Mouse (Mus musculus) limb, embryonic 11.5 days (tissue): ENCODE measurements at regions not wholly inside any gene's neighbourhood (a gene's known extent, or its start where the extent isn't known, plus 50 kb on each side); places are given as distances from the start of the nearest gene placed in this dataset.
A peak's percentile ranks its signal among the peaks of the same experiment; 100 is the strongest.

Source experiments
- ATAC-seq: fragments of 200-750 bp; cut with Nextera tagmentation; 2 replicates; pipeline ENCODE4 v1.8.0; 2017; ENCODE audit warnings: low read depth; ENCODE audit not compliant: insufficient number of reproducible peaks, low FRiP score, low TSS enrichment
- DNase-seq: peaks from one replicate; pipeline ENCODE4 v3.0.0-alpha.2; 2015; ENCODE audit warnings: low spot score
- H3K27ac ChIP-seq: fragments of 300-500 bp; sonication (generic); replicated peaks from 2 replicates; pipeline ENCODE4 v1.5.1; 2014; ENCODE audit warnings: low read depth, mild to moderate bottlenecking, low read length
- H3K27me3 ChIP-seq: fragments of 300-500 bp; sonication (generic); 2 replicates; pipeline ENCODE4 v1.6.1; 2014; ENCODE audit warnings: mild to moderate bottlenecking, low read length, mixed read lengths; ENCODE audit not compliant: control insufficient read depth, insufficient read depth
- H3K36me3 ChIP-seq: fragments of 300-500 bp; sonication (generic); 2 replicates; pipeline ENCODE4 v1.6.1; 2014; ENCODE audit warnings: mild to moderate bottlenecking, low read length, moderate library complexity, mixed read lengths; ENCODE audit not compliant: control insufficient read depth, insufficient read depth
- H3K4me1 ChIP-seq: fragments of 300-500 bp; sonication (generic); 2 replicates; pipeline ENCODE4 v1.6.1; 2014; ENCODE audit warnings: low read length, mixed read lengths; ENCODE audit not compliant: control insufficient read depth, insufficient read depth
- H3K4me2 ChIP-seq: fragments of 300-500 bp; sonication (generic); 2 replicates; pipeline ENCODE4 v1.6.1; 2014; ENCODE audit warnings: low read depth, mild to moderate bottlenecking, moderate library complexity; ENCODE audit not compliant: severe bottlenecking
- H3K4me3 ChIP-seq: fragments of 300-500 bp; sonication (generic); 2 replicates; pipeline ENCODE4 v1.5.1; 2014; ENCODE audit warnings: low read depth, low read length
- H3K9ac ChIP-seq: fragments of 300-500 bp; sonication (generic); 2 replicates; pipeline ENCODE4 v1.6.1; 2014; ENCODE audit warnings: mild to moderate bottlenecking, low read length
- H3K9me3 ChIP-seq: fragments of 300-500 bp; sonication (generic); 2 replicates; pipeline ENCODE4 v1.6.1; 2016; ENCODE audit warnings: low read length; ENCODE audit not compliant: control insufficient read depth
- WGBS: fragments of 180-500 bp; shearing (Covaris S2); extraction: QIAGEN DNeasy Blood & Tissue Kit; methylation state at CpG from one replicate; pipeline ENCODE4 v1.1.7; 2014; 5-methylcytosine and 5-hydroxymethylcytosine counted together

- no peak overlapping the region for H3K27ac ChIP-seq
- H3K4me2 ChIP-seq, result peak overlapping the region; percentile 24; the same call in 1 of the 2 replicates
- DNase-seq, result no peak
- H3K4me3 ChIP-seq, result no peak overlapping the region
- no peaks in the 10 kb centered on the region for H3K9me3 ChIP-seq
- no peak overlapping the region for H3K9ac ChIP-seq
- WGBS, result 70% methylated on average over 22 of the region's 22 CpGs
- H3K27me3 ChIP-seq, result no peaks in the 10 kb centered on the region
- no peaks in the 10 kb centered on the region for H3K36me3 ChIP-seq
- ATAC-seq, result peak; percentile 14; the same call in 1 of the 2 replicates
- peaks cover 4% of the 10 kb centered on the region; the same call in 1 of the 2 replicates for H3K4me1 ChIP-seq
Observed at GRCm38 (mm10) chr13:52059756-52060417, 213.4 kb downstream of the Gadd45g start.

GRCm38 (mm10) chr13:52060418-52060870 lies 214.0 kb downstream of the Gadd45g start:
- Histone ChIP-seq H3K9me3 (no peaks in the 10 kb centered on the region), H3K4me3 (no peak overlapping the region), H3K27ac (no peak overlapping the region), H3K4me2 (peak overlapping the region; percentile 24; the same call in 1 of the 2 replicates), H3K9ac (no peak overlapping the region), H3K27me3 (no peaks in the 10 kb centered on the region), H3K4me1 (peaks cover 8% of the 10 kb centered on the region; the same call in 1 of the 2 replicates), H3K36me3 (no peaks in the 10 kb centered on the region)
- WGBS, result 21% methylated on average over 10 of the region's 10 CpGs
- DNase-seq, result peak; percentile 64
- peak; percentile 42 for ATAC-seq

GRCm38 (mm10) chr13:52061454-52061853 lies 215.0 kb downstream of the Gadd45g start:
- Histone ChIP-seq H3K27me3 (no peaks in the 10 kb centered on the region), H3K4me1 (peaks cover 12% of the 10 kb centered on the region; the same call in 1 of the 2 replicates), H3K9me3 (no peaks in the 10 kb centered on the region), H3K4me2 (no peak overlapping the region), H3K36me3 (no peaks in the 10 kb centered on the region), H3K9ac (no peak overlapping the region), H3K4me3 (no peak overlapping the region), H3K27ac (no peak overlapping the region)
- DNase-seq (no peak), ATAC-seq (no peak)

- peaks cover 12% of the 10 kb centered on the region; the same call in 1 of the 2 replicates for H3K4me1 ChIP-seq
- H3K36me3 ChIP-seq, result no peaks in the 10 kb centered on the region
- no peaks in the 10 kb centered on the region for H3K9me3 ChIP-seq
- ATAC-seq (no peak), DNase-seq (no peak)
- H3K27ac ChIP-seq, result no peak overlapping the region
- 80% methylated on average over 4 of the region's 4 CpGs for WGBS
- no peak overlapping the region for H3K4me3 ChIP-seq
- H3K9ac ChIP-seq, result no peak overlapping the region
- H3K4me2 ChIP-seq, result no peak overlapping the region
- H3K27me3 ChIP-seq, result no peaks in the 10 kb centered on the region
Observed at GRCm38 (mm10) chr13:52061881-52062280, 215.4 kb downstream of the Gadd45g start.

GRCm38 (mm10) chr13:52062576-52062975 lies 216.1 kb downstream of the Gadd45g start:
- WGBS, result 97% methylated on average over 1 of the region's 1 CpGs
- Histone ChIP-seq H3K9ac (no peak overlapping the region), H3K36me3 (no peaks in the 10 kb centered on the region), H3K27ac (no peak overlapping the region), H3K4me2 (no peak overlapping the region), H3K9me3 (no peaks in the 10 kb centered on the region), H3K4me1 (peaks cover 12% of the 10 kb centered on the region; the same call in 1 of the 2 replicates), H3K4me3 (no peak overlapping the region), H3K27me3 (no peaks in the 10 kb centered on the region)
- DNase-seq (no peak), ATAC-seq (no peak)

- H3K36me3 ChIP-seq, result no peaks in the 10 kb centered on the region
- no peaks in the 10 kb centered on the region for H3K9me3 ChIP-seq
- peaks cover 12% of the 10 kb centered on the region; the same call in 1 of the 2 replicates for H3K4me1 ChIP-seq
- no peak overlapping the region for H3K4me2 ChIP-seq
- no peak overlapping the region for H3K27ac ChIP-seq
- DNase-seq, result no peak
- H3K9ac ChIP-seq, result no peak overlapping the region
- no peak overlapping the region for H3K4me3 ChIP-seq
- ATAC-seq, result no peak
- no peaks in the 10 kb centered on the region for H3K27me3 ChIP-seq
- WGBS, result 85% methylated on average over 5 of the region's 5 CpGs
Observed at GRCm38 (mm10) chr13:52065274-52065673, 218.8 kb downstream of the Gadd45g start.

- DNase-seq (no peak), ATAC-seq (peak; percentile 63)
- Histone ChIP-seq H3K9me3 (no peaks in the 10 kb centered on the region), H3K27ac (no peak overlapping the region), H3K4me1 (peaks cover 8% of the 10 kb centered on the region; the same call in 1 of the 2 replicates), H3K4me3 (no peak overlapping the region), H3K4me2 (no peak overlapping the region), H3K9ac (no peak overlapping the region), H3K27me3 (no peaks in the 10 kb centered on the region), H3K36me3 (no peaks in the 10 kb centered on the region)
- WGBS, result 53% methylated on average over 6 of the region's 6 CpGs
Observed at GRCm38 (mm10) chr13:52065720-52066119, 219.2 kb downstream of the Gadd45g start.

GRCm38 (mm10) chr13:52067048-52067447 lies 220.6 kb downstream of the Gadd45g start:
- ATAC-seq, result no peak

More at GRCm38 (mm10) chr13:52067048-52067447, 220.6 kb downstream of the Gadd45g start:
- 55% methylated on average over 4 of the region's 4 CpGs for WGBS
- H3K4me1 ChIP-seq, result peaks cover 8% of the 10 kb centered on the region; the same call in 1 of the 2 replicates
- H3K4me2 ChIP-seq, result no peak overlapping the region
- DNase-seq, result no peak
- H3K9me3 ChIP-seq, result no peaks in the 10 kb centered on the region
- no peak overlapping the region for H3K9ac ChIP-seq
- no peaks in the 10 kb centered on the region for H3K36me3 ChIP-seq
- no peak overlapping the region for H3K4me3 ChIP-seq
- no peak overlapping the region for H3K27ac ChIP-seq
- no peaks in the 10 kb centered on the region for H3K27me3 ChIP-seq
